Mouse (Mus musculus) heart, adult 2 months (tissue): ENCODE data around the gene Rab19.

Experiments used
- CTCF ChIP-seq: fragments of 200-600 bp; IDR thresholded peaks from 2 replicates; pipeline ENCODE4 v1.8.1; 2022; ENCODE audit warnings: antibody characterized with exemption, mild to moderate bottlenecking, moderate library complexity
- POLR2A ChIP-seq: fragments of 200-500 bp; IDR thresholded peaks from 2 replicates; pipeline ENCODE4 v1.6.1; 2011; ENCODE audit warnings: mild to moderate bottlenecking, low read depth, low read length, control low read depth; ENCODE audit not compliant: insufficient read depth

DNA sequence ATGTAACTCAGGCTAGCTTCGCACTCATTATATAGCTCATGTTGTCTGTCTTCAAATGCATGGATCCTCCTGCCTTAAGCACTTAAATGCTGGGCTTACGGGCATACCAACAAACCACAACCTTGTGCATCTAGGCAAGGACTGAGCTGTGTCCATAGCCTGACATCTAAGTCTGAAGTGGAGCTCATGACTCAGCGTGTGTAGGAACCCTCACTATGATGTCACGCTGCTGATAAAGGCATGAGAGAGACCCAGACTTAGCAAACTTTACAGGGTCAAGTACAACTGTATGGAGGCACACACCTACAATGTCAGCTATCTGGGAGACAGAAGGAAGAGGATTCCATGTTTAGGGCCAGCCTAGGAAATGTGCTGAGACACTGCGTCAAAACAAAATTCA, 25.5 kb downstream of the Rab19 start:
- TF ChIP-seq CTCF (no peak), POLR2A (no peak)
